Comparison of ENCODE assay signal across 26 mouse cellular contexts in genomic region chr17:60468901-60469300, GRCm38 (mm10).
"Had no signal": no experiment of that assay in that cellular context is flagged by ENCODE, and none has a peak within 500 bp of the region (broad histone marks: within the 10 kb centered on the region; RNA-seq: fewer than 3 reads in every experiment).

No protein-coding gene starts in this region.

- H3K9me3 ChIP-seq: heart, embryonic 13.5 days; heart, embryonic 15.5 days; hindbrain, embryonic 13.5 days; limb, embryonic 10.5 days; limb, embryonic 12.5 days; liver, embryonic 13.5 days; liver, embryonic 15.5 days had no signal

- H3K36me3 ChIP-seq: heart, embryonic 13.5 days; heart, embryonic 15.5 days; hindbrain, embryonic 13.5 days; limb, embryonic 10.5 days; limb, embryonic 12.5 days; liver, embryonic 13.5 days; liver, embryonic 15.5 days had no signal

- H3K4me1 ChIP-seq: heart, embryonic 13.5 days; heart, embryonic 15.5 days; hindbrain, embryonic 13.5 days; limb, embryonic 10.5 days; limb, embryonic 12.5 days; liver, embryonic 13.5 days; liver, embryonic 15.5 days had no signal

- DNase-seq: gastrocnemius, postnatal 14 days; gastrocnemius, postnatal 36 days; heart, adult 11 months; heart, adult 2 months; heart, postnatal 14 days; heart, postnatal 36 days; kidney, adult 11 months; kidney, adult 8-10 months; kidney, postnatal 10 days; kidney, postnatal 25 days; kidney, postnatal 4 days; liver; liver, embryonic 13.5 days; liver, postnatal 0 days had no signal

- H3K9ac ChIP-seq: heart, embryonic 13.5 days; heart, embryonic 15.5 days; hindbrain, embryonic 13.5 days; limb, embryonic 12.5 days; liver, embryonic 13.5 days; liver, embryonic 15.5 days; liver, postnatal 0 days had no signal

- H3K27me3 ChIP-seq: heart, embryonic 13.5 days; heart, embryonic 15.5 days; hindbrain, embryonic 13.5 days; limb, embryonic 12.5 days; liver, embryonic 13.5 days; liver, embryonic 15.5 days had no signal

- H3K4me2 ChIP-seq: heart, embryonic 11.5 days; heart, embryonic 13.5 days; heart, embryonic 15.5 days; hindbrain, embryonic 13.5 days; limb, embryonic 12.5 days; liver, embryonic 11.5 days; liver, embryonic 13.5 days; liver, embryonic 15.5 days had no signal

- H3K27ac ChIP-seq: heart, adult 2 months; heart, embryonic 13.5 days; heart, embryonic 15.5 days; hindbrain, embryonic 13.5 days; hindbrain, postnatal 0 days; layer of hippocampus, adult 2 months; left cerebral cortex, adult 2 months; limb, embryonic 10.5 days; limb, embryonic 12.5 days; liver, embryonic 13.5 days; liver, embryonic 15.5 days had no signal

- ATAC-seq: hindbrain, postnatal 0 days; intestine, embryonic 16.5 days; liver, postnatal 0 days had no signal

- H3K4me3 ChIP-seq: heart, adult 2 months; heart, embryonic 13.5 days; heart, embryonic 15.5 days; hindbrain, embryonic 13.5 days; layer of hippocampus, adult 2 months; left cerebral cortex, adult 2 months; limb, embryonic 10.5 days; limb, embryonic 12.5 days; liver, embryonic 13.5 days; liver, embryonic 15.5 days had no signal
